Mouse (Mus musculus): ENCODE results near the gene Catsperd.

DNA sequence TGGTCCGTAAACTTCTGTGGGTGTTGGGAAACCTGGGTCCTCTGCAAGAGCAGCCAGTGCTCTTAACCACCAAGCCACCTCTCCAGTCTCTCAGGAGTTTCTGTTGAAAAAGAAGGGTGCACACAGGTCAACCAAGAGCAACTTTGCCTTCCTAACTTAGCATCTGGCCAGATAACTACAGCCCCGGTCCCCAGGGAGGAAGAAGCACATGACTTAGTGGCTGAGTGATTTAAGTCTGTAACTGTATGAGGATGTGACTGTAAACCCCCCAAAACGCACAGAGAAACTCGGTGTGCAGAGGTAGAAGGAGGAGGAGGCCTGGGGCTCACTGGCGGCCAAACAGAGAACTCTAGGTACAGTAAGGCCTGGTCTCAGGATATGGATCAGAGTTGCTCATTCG lies 6.1 kb downstream of the Catsperd start:
- no peak for TF ChIP-seq CTCF (IDR thresholded peaks at IDR 0.05; ENCODE audit: low read depth)
- TF ChIP-seq EP300 (IDR thresholded peaks at IDR 0.05; ENCODE audit: low read depth): no peak
